Mouse (Mus musculus): Measurements from ENCODE around the gene Cox4i2. TPM values are rescaled to one million over a fixed set of nuclear protein-coding genes. Genes with fewer than 3 reads are reported as not detected.

Cox4i2 gene
- polyA plus RNA-seq, 1 experiment from 2014 or later: 4.4 TPM

GRCm38 (mm10) chr2:152810158-152810941 lies 56.4 kb downstream of the Cox4i2 start:
- no peak for ATAC-seq (replicated peaks)
- Histone ChIP-seq H3K4me1 (peaks cover 6% of the 10 kb centered on the region), H3K4me2 (replicated peaks) (no peak overlapping the region), H3K9me3 (no peaks in the 10 kb centered on the region), H3K4me3 (no peak overlapping the region), H3K27me3 (no peaks in the 10 kb centered on the region), H3K27ac (replicated peaks) (no peak overlapping the region), H3K9ac (replicated peaks) (no peak overlapping the region), H3K36me3 (no peaks in the 10 kb centered on the region)
- WGBS: 86% methylated on average over 5 of the region's 5 CpGs

GRCm38 (mm10) chr2:152811336-152812165 lies 57.6 kb downstream of the Cox4i2 start:
- WGBS: 36% methylated on average over 3 of the region's 3 CpGs
- Histone ChIP-seq H3K4me3 (no peak overlapping the region), H3K4me1 (peaks cover 4% of the 10 kb centered on the region; the same call in 1 of the 2 replicates), H3K36me3 (no peaks in the 10 kb centered on the region), H3K9ac (replicated peaks) (no peak overlapping the region), H3K27me3 (no peaks in the 10 kb centered on the region), H3K27ac (replicated peaks) (no peak overlapping the region), H3K9me3 (no peaks in the 10 kb centered on the region), H3K4me2 (replicated peaks) (no peak overlapping the region)
- no peak for ATAC-seq (replicated peaks)

- Histone ChIP-seq H3K9ac (replicated peaks) (no peak overlapping the region), H3K4me2 (replicated peaks) (no peak overlapping the region), H3K4me3 (no peak overlapping the region), H3K27me3 (no peaks in the 10 kb centered on the region), H3K27ac (replicated peaks) (no peak overlapping the region), H3K4me1 (peaks cover 19% of the 10 kb centered on the region), H3K36me3 (no peaks in the 10 kb centered on the region), H3K9me3 (no peaks in the 10 kb centered on the region)
- ATAC-seq (replicated peaks): no peak
- 92% methylated on average over 1 of the region's 1 CpGs for WGBS
Measured at GRCm38 (mm10) chr2:152813232-152813631, 59.3 kb downstream of the Cox4i2 start.

- 92% methylated on average over 6 of the region's 6 CpGs for WGBS
- no peak overlapping the region for H3K4me3 ChIP-seq
- no peak for ATAC-seq (replicated peaks)
- no peak overlapping the region for H3K9ac ChIP-seq (replicated peaks)
- H3K4me2 ChIP-seq (replicated peaks): no peak overlapping the region
- no peaks in the 10 kb centered on the region for H3K27me3 ChIP-seq
- peaks cover 5% of the 10 kb centered on the region for H3K36me3 ChIP-seq
- H3K9me3 ChIP-seq: no peaks in the 10 kb centered on the region
- H3K27ac ChIP-seq (replicated peaks): no peak overlapping the region
- peaks cover 27% of the 10 kb centered on the region for H3K4me1 ChIP-seq
Measured at GRCm38 (mm10) chr2:152814213-152814874, 60.4 kb downstream of the Cox4i2 start.

Small RNA genes lying within 50 kb of the gene (microRNA-seq; reads per million reads assigned to microRNA genes)
- gene Gm23802: not detected

Other genes with a start within 250 kb of the Cox4i2 start
- not detected in 2 replicates for gene Defb26, start 242.5 kb upstream of the Cox4i2 start, polyA plus RNA-seq (2015; fragmentation: Nextera tagmentation; extraction: Ambion mirVana)
- not detected in 2 replicates for gene Defb28, start 235.9 kb upstream of the Cox4i2 start, polyA plus RNA-seq (2015; fragmentation: Nextera tagmentation; extraction: Ambion mirVana)
- gene Defb29, start 214.1 kb upstream of the Cox4i2 start, polyA plus RNA-seq (2015; fragmentation: Nextera tagmentation; extraction: Ambion mirVana): not detected in 2 replicates
- gene Gm17416, start 184.8 kb upstream of the Cox4i2 start, polyA plus RNA-seq (2015; fragmentation: Nextera tagmentation; extraction: Ambion mirVana): not detected in 2 replicates
- gene Defb21, start 181.4 kb upstream of the Cox4i2 start, polyA plus RNA-seq (2015; fragmentation: Nextera tagmentation; extraction: Ambion mirVana): not detected in 2 replicates
- not detected in 2 replicates for gene Defb19, start 173.9 kb upstream of the Cox4i2 start, polyA plus RNA-seq (2015; fragmentation: Nextera tagmentation; extraction: Ambion mirVana)
- gene Defb45, start 154.8 kb upstream of the Cox4i2 start, polyA plus RNA-seq (2015; fragmentation: Nextera tagmentation; extraction: Ambion mirVana): not detected in 2 replicates
- not detected in 2 replicates for gene Defb36, start 149.8 kb upstream of the Cox4i2 start, polyA plus RNA-seq (2015; fragmentation: Nextera tagmentation; extraction: Ambion mirVana)
- gene Defb25, start 131.1 kb upstream of the Cox4i2 start, polyA plus RNA-seq (2015; fragmentation: Nextera tagmentation; extraction: Ambion mirVana): not detected in 2 replicates
- 0.36 and 0.62 TPM in 2 replicates for gene Rem1, start 127.2 kb upstream of the Cox4i2 start, polyA plus RNA-seq (2015; fragmentation: Nextera tagmentation; extraction: Ambion mirVana)
- gene H13, start 84.7 kb upstream of the Cox4i2 start, polyA plus RNA-seq (2015; fragmentation: Nextera tagmentation; extraction: Ambion mirVana): 159 and 164 TPM in 2 replicates
- 33.6 and 34.4 TPM in 2 replicates for gene Mcts2, start 67.1 kb upstream of the Cox4i2 start, polyA plus RNA-seq (2015; fragmentation: Nextera tagmentation; extraction: Ambion mirVana)
- 26.3 and 32.0 TPM in 2 replicates for gene Id1, start 17.9 kb upstream of the Cox4i2 start, polyA plus RNA-seq (2015; fragmentation: Nextera tagmentation; extraction: Ambion mirVana)
- gene Bcl2l1, start 77.6 kb downstream of the Cox4i2 start, polyA plus RNA-seq (2015; fragmentation: Nextera tagmentation; extraction: Ambion mirVana): 179 and 183 TPM in 2 replicates
- 50.6 and 51.1 TPM in 2 replicates for gene Tpx2, start 93.8 kb downstream of the Cox4i2 start, polyA plus RNA-seq (2015; fragmentation: Nextera tagmentation; extraction: Ambion mirVana)
- gene Mylk2, start 157.2 kb downstream of the Cox4i2 start, polyA plus RNA-seq (2015; fragmentation: Nextera tagmentation; extraction: Ambion mirVana): not detected in 2 replicates
- 3.2 and 4.4 TPM in 2 replicates for gene Foxs1, start 179.0 kb downstream of the Cox4i2 start, polyA plus RNA-seq (2015; fragmentation: Nextera tagmentation; extraction: Ambion mirVana)
- gene Dusp15, start 197.5 kb downstream of the Cox4i2 start, polyA plus RNA-seq (2015; fragmentation: Nextera tagmentation; extraction: Ambion mirVana): 7.1 and 7.3 TPM in 2 replicates
- 2.3 and 3.0 TPM in 2 replicates for gene Ttll9, start 208.3 kb downstream of the Cox4i2 start, polyA plus RNA-seq (2015; fragmentation: Nextera tagmentation; extraction: Ambion mirVana)